Mouse (Mus musculus) limb, embryonic 15.5 days (tissue): ENCODE measurements around the gene Mindy2. TPM values are rescaled to one million over a fixed set of nuclear protein-coding genes. Genes with fewer than 3 reads are reported as not detected.

ENCODE experiments used
- ATAC-seq: fragments of 200-750 bp; cut with Nextera tagmentation; 2 replicates; pipeline ENCODE4 v1.8.0; 2017; ENCODE audit warnings: low read depth, moderate TSS enrichment; ENCODE audit not compliant: insufficient number of reproducible peaks, low FRiP score, low TSS enrichment
- H3K27ac ChIP-seq: fragments of 300-500 bp; sonication (generic); 2 replicates; pipeline ENCODE4 v1.5.1; 2015; ENCODE audit warnings: moderate library complexity, mild to moderate bottlenecking, inconsistent platforms
- H3K27me3 ChIP-seq: fragments of 300-500 bp; sonication (generic); 2 replicates; pipeline ENCODE4 v1.6.1; 2015; ENCODE audit warnings: inconsistent platforms
- H3K36me3 ChIP-seq: fragments of 300-500 bp; sonication (generic); 2 replicates; pipeline ENCODE4 v1.6.1; 2015; ENCODE audit warnings: inconsistent platforms
- H3K4me1 ChIP-seq: fragments of 300-500 bp; sonication (generic); 2 replicates; pipeline ENCODE4 v1.6.1; 2015; ENCODE audit warnings: inconsistent platforms
- H3K4me2 ChIP-seq: fragments of 300-500 bp; sonication (generic); 2 replicates; pipeline ENCODE4 v1.6.1; 2015; ENCODE audit warnings: mild to moderate bottlenecking, inconsistent platforms
- H3K4me3 ChIP-seq: fragments of 300-500 bp; sonication (generic); 2 replicates; pipeline ENCODE4 v1.5.1; 2015; ENCODE audit warnings: mild to moderate bottlenecking, inconsistent platforms
- H3K9ac ChIP-seq: fragments of 300-500 bp; sonication (generic); 2 replicates; pipeline ENCODE4 v1.6.1; 2015; ENCODE audit warnings: inconsistent platforms
- H3K9me3 ChIP-seq: fragments of 300-500 bp; sonication (generic); 2 replicates; pipeline ENCODE4 v1.6.1; 2016; ENCODE audit warnings: inconsistent platforms
- WGBS: fragments of 180-500 bp; shearing (Covaris S2); methylation state at CpG from one replicate; pipeline ENCODE4 v1.1.7; 2015; 5-methylcytosine and 5-hydroxymethylcytosine counted together
- polyA plus RNA-seq: library from polyadenylated mRNA; unstranded; fragments of >200 nt; fragmentation: Nextera tagmentation; extraction: Ambion mirVana; gene quantifications from 2 replicates; pipeline ENCODE4 v1.2.1, GENCODE M21; 2015

Gene Mindy2
- 12.3 and 13.3 TPM in 2 replicates for polyA plus RNA-seq

- under 1% methylated on average over 67 of the region's 67 CpGs for WGBS
- peak; percentile 97 for ATAC-seq
These were observed at the start of gene Mindy2 for GRCm38 (mm10) chr9:70657013-70657967. TSS of gene Mindy2 (minus strand) at chr9:70657174.

GRCm38 (mm10) chr9:70706444-70706843 lies 49.5 kb upstream of the Mindy2 start:
- no peak overlapping the region for H3K27ac ChIP-seq
- H3K9ac ChIP-seq, result no peak overlapping the region
- ATAC-seq, result no peak
- no peak overlapping the region for H3K4me3 ChIP-seq
- H3K4me2 ChIP-seq, result no peak overlapping the region
- H3K36me3 ChIP-seq, result peaks cover 10% of the 10 kb centered on the region; the same call in 1 of the 2 replicates
- H3K9me3 ChIP-seq, result no peaks in the 10 kb centered on the region
- H3K27me3 ChIP-seq, result no peaks in the 10 kb centered on the region
- 95% methylated on average over 1 of the region's 1 CpGs for WGBS
- no peaks in the 10 kb centered on the region for H3K4me1 ChIP-seq

More at GRCm38 (mm10) chr9:70657013-70657967, at the start of gene Mindy2:
- peak within 1 kb of the TSS; percentile 87 for H3K9ac ChIP-seq
- no peaks in the 10 kb centered on the region for H3K27me3 ChIP-seq
- peak within 1 kb of the TSS; percentile 87 for H3K4me3 ChIP-seq
- H3K4me1 ChIP-seq, result peaks cover 4% of the 10 kb centered on the region
- H3K27ac ChIP-seq, result peak within 1 kb of the TSS; percentile 98
- H3K4me2 ChIP-seq, result peak within 1 kb of the TSS; percentile 91
- H3K36me3 ChIP-seq, result no peaks in the 10 kb centered on the region
- H3K9me3 ChIP-seq, result no peaks in the 10 kb centered on the region

DNA sequence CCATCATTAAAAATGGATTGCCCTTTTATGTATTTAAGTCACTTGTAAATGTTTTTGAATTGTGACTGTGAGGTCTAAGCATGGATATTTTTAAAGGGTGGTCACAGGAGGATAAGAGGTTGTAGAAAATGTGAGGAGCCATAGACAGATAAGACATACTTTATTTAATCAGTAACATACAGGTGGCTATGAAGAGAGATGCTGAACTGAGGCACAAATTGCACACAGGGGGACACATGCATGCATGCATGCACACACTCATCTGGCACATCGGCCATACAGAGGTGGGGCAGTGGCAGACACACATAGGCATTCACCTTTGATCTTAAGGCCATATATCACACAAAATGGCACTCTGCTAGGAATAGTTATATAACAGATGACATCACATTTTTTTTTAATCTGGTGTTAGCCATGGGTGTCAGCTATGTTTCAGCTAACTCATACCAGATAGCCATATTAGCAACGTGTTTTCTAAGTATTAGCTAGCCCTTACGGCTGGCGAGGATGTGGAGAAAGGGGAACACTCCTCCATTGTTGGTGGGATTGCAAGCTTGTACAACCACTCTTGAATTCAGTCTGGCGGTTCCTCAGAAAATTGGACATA lies 46.7 kb upstream of the Mindy2 start:
- Histone ChIP-seq H3K36me3 (peaks cover 10% of the 10 kb centered on the region; the same call in 1 of the 2 replicates), H3K4me3 (no peak overlapping the region), H3K4me2 (no peak overlapping the region), H3K27me3 (no peaks in the 10 kb centered on the region), H3K9me3 (no peaks in the 10 kb centered on the region), H3K9ac (no peak overlapping the region), H3K4me1 (0 out of 2 replicates have a peak, but pooled peaks cover 2% of the 10 kb centered on the region), H3K27ac (no peak overlapping the region)
- no peak for ATAC-seq
- WGBS, result 95% methylated on average over 5 of the region's 5 CpGs

DNA sequence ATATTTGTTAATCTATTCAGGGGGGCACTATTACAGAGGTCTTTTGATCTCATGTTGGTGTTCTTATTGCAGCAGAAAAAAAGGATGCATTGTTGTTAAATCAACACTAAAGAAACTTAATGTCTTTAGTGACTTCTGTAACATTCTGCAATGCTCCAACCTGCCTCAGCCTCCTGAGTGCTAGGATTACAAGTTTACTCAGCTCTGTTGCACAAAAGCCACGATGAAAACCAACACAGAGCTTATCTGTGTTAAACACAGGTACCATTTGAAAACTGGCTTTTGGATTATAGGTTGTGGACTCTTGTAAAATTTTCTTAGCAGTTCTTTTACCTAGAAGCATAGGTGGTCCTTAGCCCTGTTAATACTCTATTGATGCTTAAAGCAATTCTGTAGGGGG lies 41.1 kb upstream of the Mindy2 start:
- H3K27me3 ChIP-seq, result no peaks in the 10 kb centered on the region
- H3K27ac ChIP-seq, result no peak overlapping the region
- H3K4me1 ChIP-seq, result 0 out of 2 replicates have a peak, but pooled peaks cover 2% of the 10 kb centered on the region
- H3K4me3 ChIP-seq, result no peak overlapping the region
- H3K9ac ChIP-seq, result no peak overlapping the region
- WGBS, result 73% methylated on average over 1 of the region's 1 CpGs
- no peaks in the 10 kb centered on the region for H3K36me3 ChIP-seq
- H3K9me3 ChIP-seq, result no peaks in the 10 kb centered on the region
- ATAC-seq, result no peak
- no peak overlapping the region for H3K4me2 ChIP-seq

DNA sequence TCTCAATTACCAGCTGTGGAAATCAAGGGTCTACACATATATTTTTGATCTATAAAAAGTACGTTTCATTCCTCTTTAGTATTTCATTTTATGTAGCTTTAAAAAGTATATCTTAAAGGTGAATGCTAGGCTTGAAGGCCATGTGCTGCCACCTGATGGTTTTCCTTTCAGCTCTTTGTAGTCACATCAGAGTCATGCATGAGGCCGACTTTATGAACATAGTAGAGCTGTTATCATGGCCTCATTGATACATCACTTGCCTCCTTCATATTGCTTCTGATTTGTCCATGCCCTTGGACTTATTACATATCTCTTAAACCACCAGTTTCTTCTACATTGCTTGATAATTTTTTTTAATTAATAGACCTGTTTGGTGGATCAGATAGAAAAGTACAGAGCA lies 38.7 kb upstream of the Mindy2 start:
- no peak overlapping the region for H3K4me2 ChIP-seq
- 79% methylated on average over 2 of the region's 2 CpGs for WGBS
- no peak overlapping the region for H3K27ac ChIP-seq
- no peak overlapping the region for H3K4me3 ChIP-seq
- H3K4me1 ChIP-seq, result 0 out of 2 replicates have a peak, but pooled peaks cover 2% of the 10 kb centered on the region
- H3K9ac ChIP-seq, result no peak overlapping the region
- H3K27me3 ChIP-seq, result no peaks in the 10 kb centered on the region
- no peaks in the 10 kb centered on the region for H3K9me3 ChIP-seq
- no peak for ATAC-seq
- no peaks in the 10 kb centered on the region for H3K36me3 ChIP-seq

DNA sequence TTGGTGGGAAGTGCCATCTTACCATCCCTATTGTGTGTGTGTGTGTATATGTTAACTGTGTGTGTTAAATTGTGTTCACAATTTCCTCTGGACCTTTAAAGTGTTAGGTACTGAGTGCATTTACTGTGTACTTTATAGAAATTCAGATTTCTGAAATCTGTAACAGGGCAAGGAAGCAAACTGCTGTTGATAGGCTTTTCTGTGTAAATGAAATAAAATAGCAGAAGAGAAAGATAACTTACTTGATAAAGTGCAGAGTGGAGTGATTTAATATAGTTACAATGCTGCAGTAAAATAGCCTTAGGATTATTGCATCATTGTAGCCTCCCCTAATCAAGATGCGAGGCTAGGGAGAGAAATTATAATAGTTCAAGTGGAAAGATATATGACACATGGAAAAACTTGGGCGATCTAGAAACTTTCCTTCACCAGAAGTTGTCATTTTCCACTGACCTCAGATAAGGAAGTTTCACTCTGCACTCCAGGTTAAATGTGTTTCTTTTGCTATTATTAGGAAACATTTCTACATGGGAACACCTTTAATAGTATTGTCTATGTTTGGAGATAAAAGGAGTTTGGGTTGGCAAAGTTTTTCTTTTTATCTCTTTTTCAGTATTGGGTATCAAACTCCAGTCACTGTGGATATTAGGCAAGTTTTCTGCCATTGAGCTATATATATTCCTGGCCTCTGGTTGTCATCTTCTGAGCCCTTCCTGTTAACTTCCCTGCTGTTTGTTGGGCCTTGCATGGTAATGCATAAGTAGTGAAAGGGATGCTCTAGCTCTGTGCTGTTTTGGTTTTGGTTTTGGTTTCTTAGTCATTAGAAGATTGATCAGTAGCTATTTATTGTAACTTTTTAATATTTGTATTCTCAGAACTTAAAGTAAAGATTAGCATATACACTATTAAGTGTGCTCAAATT lies 35.1 kb upstream of the Mindy2 start:
- no peaks in the 10 kb centered on the region for H3K27me3 ChIP-seq
- WGBS, result 60% methylated on average over 2 of the region's 2 CpGs
- no peak for ATAC-seq
- H3K27ac ChIP-seq, result no peak overlapping the region
- no peaks in the 10 kb centered on the region for H3K4me1 ChIP-seq
- no peaks in the 10 kb centered on the region for H3K9me3 ChIP-seq
- H3K36me3 ChIP-seq, result no peaks in the 10 kb centered on the region
- H3K9ac ChIP-seq, result no peak overlapping the region
- no peak overlapping the region for H3K4me2 ChIP-seq
- H3K4me3 ChIP-seq, result no peak overlapping the region

GRCm38 (mm10) chr9:70690579-70690978 lies 33.6 kb upstream of the Mindy2 start:
- ATAC-seq, result no peak
- Histone ChIP-seq H3K36me3 (no peaks in the 10 kb centered on the region), H3K4me2 (no peak overlapping the region), H3K27ac (no peak overlapping the region), H3K9me3 (no peaks in the 10 kb centered on the region), H3K9ac (no peak overlapping the region), H3K4me1 (no peaks in the 10 kb centered on the region), H3K27me3 (no peaks in the 10 kb centered on the region), H3K4me3 (no peak overlapping the region)

GRCm38 (mm10) chr9:70689926-70690325 lies 33.0 kb upstream of the Mindy2 start:
- Histone ChIP-seq H3K4me3 (no peak overlapping the region), H3K4me2 (no peak overlapping the region), H3K9me3 (no peaks in the 10 kb centered on the region), H3K36me3 (no peaks in the 10 kb centered on the region), H3K27ac (no peak overlapping the region), H3K9ac (no peak overlapping the region), H3K4me1 (no peaks in the 10 kb centered on the region), H3K27me3 (no peaks in the 10 kb centered on the region)
- ATAC-seq, result no peak
- WGBS, result 75% methylated on average over 3 of the region's 3 CpGs

DNA sequence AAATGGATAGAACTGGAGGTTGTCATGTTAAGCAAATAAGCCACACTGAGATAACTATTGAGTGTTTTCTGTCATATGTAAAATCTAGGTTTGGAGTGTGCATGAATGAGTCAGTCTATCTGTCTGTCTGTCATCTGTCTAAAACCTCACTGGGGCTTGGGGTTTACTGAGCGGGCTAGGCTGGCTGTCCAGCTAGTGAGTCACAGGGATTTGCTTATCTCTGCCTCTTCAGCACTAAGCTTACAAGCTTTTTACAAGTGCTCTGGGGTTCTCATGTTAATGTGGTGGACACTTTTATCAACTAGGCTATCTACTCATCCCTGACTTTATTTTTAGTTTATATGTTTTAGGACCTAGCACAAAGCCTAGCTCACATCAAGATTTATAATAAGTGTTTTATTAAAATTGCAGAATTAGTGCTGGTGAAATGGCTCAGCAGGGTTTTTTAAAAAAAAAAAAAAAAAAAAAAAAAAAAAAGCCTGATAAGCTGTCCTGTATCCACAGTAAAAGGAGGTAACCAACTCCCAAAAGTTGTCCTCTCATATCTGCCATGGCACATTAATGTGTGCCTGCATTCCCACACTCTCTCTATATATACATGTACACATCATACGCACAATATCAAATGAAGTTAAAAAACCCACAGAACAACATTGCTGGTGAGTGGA lies 31.5 kb upstream of the Mindy2 start:
- Histone ChIP-seq H3K4me2 (no peak overlapping the region), H3K27ac (no peak overlapping the region), H3K4me1 (no peaks in the 10 kb centered on the region), H3K4me3 (no peak overlapping the region), H3K9ac (no peak overlapping the region), H3K9me3 (no peaks in the 10 kb centered on the region), H3K36me3 (no peaks in the 10 kb centered on the region), H3K27me3 (no peaks in the 10 kb centered on the region)
- 90% methylated on average over 2 of the region's 2 CpGs for WGBS
- no peak for ATAC-seq

DNA sequence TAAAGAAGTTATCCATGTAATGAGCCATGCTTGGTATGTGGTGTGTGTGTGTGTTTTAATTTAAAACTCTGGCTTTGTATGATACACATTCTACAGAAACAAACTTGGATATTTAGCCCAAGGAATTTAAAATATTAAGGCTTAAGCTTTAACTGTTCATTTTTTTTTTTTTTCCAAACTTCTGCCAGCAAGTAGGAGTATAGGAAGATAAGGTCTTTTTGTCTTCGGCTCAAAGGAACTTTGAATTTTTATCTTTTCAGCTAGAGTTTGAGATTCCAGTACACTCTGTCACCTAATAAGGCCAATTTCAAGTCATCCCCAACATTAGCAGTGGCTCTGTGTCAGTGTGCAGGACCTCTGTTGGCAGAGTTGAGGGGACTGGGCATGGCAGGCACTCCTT lies 25.2 kb upstream of the Mindy2 start:
- H3K4me2 ChIP-seq, result no peak overlapping the region
- WGBS, result 84% methylated on average over 1 of the region's 1 CpGs
- H3K27me3 ChIP-seq, result no peaks in the 10 kb centered on the region
- no peaks in the 10 kb centered on the region for H3K36me3 ChIP-seq
- H3K9ac ChIP-seq, result no peak overlapping the region
- no peak overlapping the region for H3K4me3 ChIP-seq
- H3K27ac ChIP-seq, result no peak overlapping the region
- no peaks in the 10 kb centered on the region for H3K9me3 ChIP-seq
- ATAC-seq, result no peak
- H3K4me1 ChIP-seq, result peaks cover 3% of the 10 kb centered on the region
